Comparison of ENCODE assay signal across 8 mouse cellular contexts in genomic region chr11:86357984-86358528, GRCm38 (mm10). TPM values are rescaled to one million over a fixed set of nuclear protein-coding genes. Genes with fewer than 3 reads are reported as not detected.
A peak's percentile ranks its signal among the peaks of the same experiment; 100 is the strongest.
DNase-seq lines count a peak whose midpoint lies in the region; ATAC-seq and TF ChIP-seq lines count a peak whose summit lies in the region.

No protein-coding gene starts in this region.

- TF ChIP-seq CTCF in ES-Bruce4 (IDR thresholded peaks at IDR 0.05; ENCODE audit: low read depth, low read length) = peak; percentile 80
- peak; percentile 72 for TF ChIP-seq CTCF in lung, adult 2 months (IDR thresholded peaks at IDR 0.05; ENCODE audit: insufficient read depth, low read length)

- TF ChIP-seq EP300 in ES-Bruce4 (IDR thresholded peaks at IDR 0.05; ENCODE audit: insufficient read depth, low read depth, low read length) = no peak

- peak overlapping the region; percentile 80 for H3K4me2 ChIP-seq in forebrain, embryonic 14.5 days (ENCODE audit: low read length)

- peak overlapping the region; percentile 91 for H3K4me3 ChIP-seq in ES-Bruce4 (ENCODE audit: low read depth, low read length)
- H3K4me3 ChIP-seq in forebrain, embryonic 14.5 days (ENCODE audit: low read depth, low read length) = peak overlapping the region; percentile 93
- H3K4me3 ChIP-seq in lung, adult 2 months (replicated peaks; ENCODE audit: extremely low read depth, low read depth, low read length) = peak overlapping the region; percentile 99

- H3K27me3 ChIP-seq in ES-Bruce4 (ENCODE audit: control insufficient read depth, insufficient read depth, low read length, poor library complexity, severe bottlenecking) = no peaks in the 10 kb centered on the region; the same call in 1 of the 2 replicates
- H3K27me3 ChIP-seq in forebrain, embryonic 14.5 days (replicated peaks; ENCODE audit: control insufficient read depth, insufficient read depth, low read length) = no peaks in the 10 kb centered on the region

- peak overlapping the region; percentile 83 for H3K9ac ChIP-seq in ES-Bruce4 (ENCODE audit: low read depth, poor library complexity, severe bottlenecking)
- H3K9ac ChIP-seq in forebrain, embryonic 14.5 days (ENCODE audit: low read length) = peak overlapping the region; percentile 98

- no peaks in the 10 kb centered on the region for H3K9me3 ChIP-seq in ES-Bruce4 (replicated peaks; ENCODE audit: control insufficient read depth, insufficient read depth, low read length, poor library complexity, severe bottlenecking)
- H3K9me3 ChIP-seq in forebrain, embryonic 14.5 days (replicated peaks; ENCODE audit: control insufficient read depth, low read length) = no peaks in the 10 kb centered on the region

- no peak for TF ChIP-seq POLR2A in ES-Bruce4 (IDR thresholded peaks at IDR 0.05; ENCODE audit: insufficient read depth, low read length)
- TF ChIP-seq POLR2A in lung, adult 2 months (IDR thresholded peaks at IDR 0.05; ENCODE audit: borderline replicate concordance, extremely low read depth, low read depth, low read length) = peak; percentile 80; the same call in 1 of the 2 replicates

- DNase-seq in forebrain, embryonic 14.5 days (ENCODE audit: low spot score) = peak; percentile 98
- DNase-seq in heart, postnatal 25 days (ENCODE audit: low spot score) = peak; percentile 98
- peak; percentile 97 to 99 for DNase-seq in layer of hippocampus, adult 18-20 months (ENCODE audit: low spot score in 2 of 2)
- DNase-seq in lung, adult 2 months = peak; percentile 99
- DNase-seq in thymus, adult 18-20 months = peak; percentile 98 to 99

- H3K36me3 ChIP-seq in ES-Bruce4 (ENCODE audit: control insufficient read depth, insufficient read depth, low read length, poor library complexity, severe bottlenecking) = peaks cover 16% of the 10 kb centered on the region
- H3K36me3 ChIP-seq in forebrain, embryonic 14.5 days (ENCODE audit: control insufficient read depth, insufficient read depth, low read length) = peaks cover 14% of the 10 kb centered on the region

- no peaks in the 10 kb centered on the region for H3K4me1 ChIP-seq in ES-Bruce4 (ENCODE audit: control insufficient read depth, insufficient read depth, low read length)
- peaks cover 23% of the 10 kb centered on the region for H3K4me1 ChIP-seq in forebrain, embryonic 14.5 days (ENCODE audit: control insufficient read depth, insufficient read depth, low read length)
- peaks cover 9% of the 10 kb centered on the region for H3K4me1 ChIP-seq in lung, adult 2 months (ENCODE audit: control insufficient read depth, insufficient read depth, low read length)

- intact Hi-C loops in heart, postnatal 25 days (cut with DNase I) = loop anchor here (5.0 to 10.0 kb wide), 4 partner anchors 41 to 513 kb away; partner anchors contain the start of gene Ints2

- WGBS in forebrain, embryonic 14.5 days = under 1% methylated on average over 43 of the region's 45 CpGs
- under 1% methylated on average over 45 of the region's 45 CpGs for WGBS in lung, adult 2 months

- peak; percentile 84 for ATAC-seq in cerebellum, adult (ENCODE audit: insufficient number of reproducible peaks, low FRiP score, low TSS enrichment)
- peak; percentile 95 for ATAC-seq in forebrain, embryonic 14.5 days
- ATAC-seq in neutrophil, adult 5-6 weeks (ENCODE audit: extremely low read depth, insufficient number of reproducible peaks, low FRiP score, poor library complexity, severe bottlenecking) = peak; percentile 96

- H3K27ac ChIP-seq in ES-Bruce4 (ENCODE audit: insufficient read depth, low read length) = peak overlapping the region; percentile 72
- peak overlapping the region; percentile 98 for H3K27ac ChIP-seq in forebrain, embryonic 14.5 days (ENCODE audit: low read depth, low read length)

RNA-seq across cellular contexts. Expression of gene Med13, which starts 0.7 kb away (rescaled TPM):
- polyA plus RNA-seq in ES-Bruce4 (2011; ENCODE audit: insufficient read depth, insufficient read length, low read depth, missing spikeins) = 58.7 and 59.2 TPM in 2 replicates
- polyA plus RNA-seq in forebrain, embryonic 14.5 days (2014; fragmentation: Nextera tagmentation; extraction: Ambion mirVana) = 13.4 and 17.1 TPM in 2 replicates
- total RNA-seq in heart, postnatal 25 days (2021) = 10 to 100 TPM; 33.4 to 44.7 TPM
- total RNA-seq in layer of hippocampus, adult 18-20 months (2021) = 10 to 100 TPM; 52.3 to 52.4 TPM
- polyA plus RNA-seq in lung, adult 2 months (2012; rRNA removed) = 15.3 and 22.8 TPM in 2 replicates
- total RNA-seq in neutrophil, adult 5-6 weeks (2017) = 164 and 176 TPM in 2 replicates

Comparison
In these comparisons a context has a peak if more than half of its experiments do, and no peak if none do; other contexts are left out.
1. Peak in every context shown above with its lines: DNase-seq, ATAC-seq, H3K4me3 ChIP-seq and H3K27ac ChIP-seq.